Mouse (Mus musculus): ENCODE results near the gene Sf3b3. TPM values are rescaled to one million over a fixed set of nuclear protein-coding genes. Genes with fewer than 3 reads are reported as not detected.

Gene Sf3b3
- total and polyA plus RNA-seq, 3 experiments = 167 to 224 (median 170) TPM

- Histone ChIP-seq H3K4me1 (ENCODE audit: control insufficient read depth in 1 of 2, insufficient read depth in 2 of 2, low read length in 2 of 2) (no peaks in the 10 kb centered on the region), H3K36me3 (ENCODE audit: control insufficient read depth in 1 of 2, insufficient read depth in 2 of 2, low read length in 2 of 2) (no peaks in the 10 kb centered on the region), H3K79me2 (ENCODE audit: control insufficient read depth, insufficient read depth, low read length, poor library complexity) (no peaks in the 10 kb centered on the region), H3K27me3 (ENCODE audit: control insufficient read depth in 1 of 2, insufficient read depth in 2 of 2, low read length in 2 of 2) (no peaks in the 10 kb centered on the region), H3K27ac (ENCODE audit: control insufficient read depth, low read depth, low read length) (no peak overlapping the region), H3K9ac (ENCODE audit: control insufficient read depth, low read depth, low read length, poor library complexity, severe bottlenecking) (no peak overlapping the region), H3K4me3 (ENCODE audit: control insufficient read depth in 1 of 2, insufficient read depth in 1 of 2, low read depth in 2 of 2, low read length in 2 of 2) (no peak overlapping the region), H3K9me3 (replicated peaks; ENCODE audit: insufficient read depth, low read length) (no peaks in the 10 kb centered on the region)
- no peak for DNase-seq (ENCODE audit: low read depth, low spot score)
- no peak for TF ChIP-seq POLR2AphosphoS5 (IDR thresholded peaks at IDR 0.05; ENCODE audit: borderline replicate concordance, low read depth, low read length)
- TF ChIP-seq ZNF384 (IDR thresholded peaks at IDR 0.05; ENCODE audit: low read depth, low read length) = no peak
- TF ChIP-seq ETS1 (IDR thresholded peaks at IDR 0.05; ENCODE audit: low read depth, low read length) = no peak
- TF ChIP-seq GATA1 (IDR thresholded peaks at IDR 0.05; ENCODE audit: low read depth, low read length) = no peak
- no peak for TF ChIP-seq CHD1 (IDR thresholded peaks at IDR 0.05; ENCODE audit: low read depth, low read length)
- no peak for TF ChIP-seq GABPA (IDR thresholded peaks at IDR 0.05; ENCODE audit: low read depth, low read length)
Measured at GRCm38 (mm10) chr8:110895254-110895653, 48.7 kb upstream of the Sf3b3 start.

DNA sequence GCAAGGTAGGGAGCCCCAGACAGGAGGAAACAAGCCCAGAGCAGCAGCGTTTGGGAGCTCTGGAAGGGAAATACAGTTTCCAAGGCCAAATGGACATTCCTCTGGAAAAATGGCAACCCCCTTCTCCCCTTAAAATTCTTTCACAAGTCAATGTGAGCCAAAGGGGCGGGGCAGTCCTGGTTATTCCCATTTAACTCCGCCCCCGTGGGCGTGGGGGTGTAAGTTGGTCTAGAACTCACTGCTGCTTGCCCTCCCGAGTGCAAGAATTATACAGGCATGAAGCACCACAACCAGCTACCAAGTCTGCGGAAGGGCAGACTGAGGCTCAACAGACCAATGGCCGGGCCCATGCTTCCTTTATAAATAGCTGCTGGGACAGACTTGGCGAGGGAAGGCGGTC lies 48.3 kb upstream of the Sf3b3 start:
- H3K9ac ChIP-seq (ENCODE audit: control insufficient read depth, low read depth, low read length, poor library complexity, severe bottlenecking) = no peak overlapping the region
- no peak overlapping the region for H3K4me3 ChIP-seq (ENCODE audit: control insufficient read depth in 1 of 2, insufficient read depth in 1 of 2, low read depth in 2 of 2, low read length in 2 of 2)
- TF ChIP-seq POLR2AphosphoS2 (IDR thresholded peaks at IDR 0.05; ENCODE audit: low read length) = no peak
- no peaks in the 10 kb centered on the region for H3K79me2 ChIP-seq (ENCODE audit: control insufficient read depth, insufficient read depth, low read length, poor library complexity)
- no peaks in the 10 kb centered on the region for H3K27me3 ChIP-seq (ENCODE audit: control insufficient read depth in 1 of 2, insufficient read depth in 2 of 2, low read length in 2 of 2)
- no peak overlapping the region for H3K27ac ChIP-seq (ENCODE audit: control insufficient read depth, low read depth, low read length)
- no peak for DNase-seq (ENCODE audit: low read depth, low spot score)
- H3K4me1 ChIP-seq (ENCODE audit: control insufficient read depth in 1 of 2, insufficient read depth in 2 of 2, low read length in 2 of 2) = no peaks in the 10 kb centered on the region
- no peaks in the 10 kb centered on the region for H3K9me3 ChIP-seq (replicated peaks; ENCODE audit: insufficient read depth, low read length)
- no peaks in the 10 kb centered on the region for H3K36me3 ChIP-seq (ENCODE audit: control insufficient read depth in 1 of 2, insufficient read depth in 2 of 2, low read length in 2 of 2)

- H3K4me1 ChIP-seq (ENCODE audit: control insufficient read depth in 1 of 2, insufficient read depth in 2 of 2, low read length in 2 of 2) = no peaks in the 10 kb centered on the region
- H3K9me3 ChIP-seq (replicated peaks; ENCODE audit: insufficient read depth, low read length) = no peaks in the 10 kb centered on the region
- H3K4me3 ChIP-seq (ENCODE audit: control insufficient read depth in 1 of 2, insufficient read depth in 1 of 2, low read depth in 2 of 2, low read length in 2 of 2) = no peak overlapping the region
- H3K9ac ChIP-seq (ENCODE audit: control insufficient read depth, low read depth, low read length, poor library complexity, severe bottlenecking) = no peak overlapping the region
- no peaks in the 10 kb centered on the region for H3K79me2 ChIP-seq (ENCODE audit: control insufficient read depth, insufficient read depth, low read length, poor library complexity)
- no peak overlapping the region for H3K27ac ChIP-seq (ENCODE audit: control insufficient read depth, low read depth, low read length)
- no peaks in the 10 kb centered on the region for H3K36me3 ChIP-seq (ENCODE audit: control insufficient read depth in 1 of 2, insufficient read depth in 2 of 2, low read length in 2 of 2)
- H3K27me3 ChIP-seq (ENCODE audit: control insufficient read depth in 1 of 2, insufficient read depth in 2 of 2, low read length in 2 of 2) = no peaks in the 10 kb centered on the region
- TF ChIP-seq E2F4 (IDR thresholded peaks at IDR 0.05; ENCODE audit: borderline replicate concordance, low read depth, low read length) = no peak
- TF ChIP-seq MAZ (IDR thresholded peaks at IDR 0.05; ENCODE audit: low read depth, low read length) = no peak
- no peak for TF ChIP-seq HCFC1 (IDR thresholded peaks at IDR 0.05; ENCODE audit: low read depth, low read length)
- TF ChIP-seq USF2 (IDR thresholded peaks at IDR 0.05; ENCODE audit: borderline replicate concordance in 1 of 2, insufficient read depth in 1 of 2, low read depth in 1 of 2, low read length in 2 of 2) = no peak
- TF ChIP-seq SIN3A (IDR thresholded peaks at IDR 0.05; ENCODE audit: low read length) = no peak
- no peak for TF ChIP-seq JUND (IDR thresholded peaks at IDR 0.05; ENCODE audit: low read depth, low read length)
- TF ChIP-seq ELF1 (IDR thresholded peaks at IDR 0.05; ENCODE audit: low read depth, low read length) = no peak
- TF ChIP-seq MYC (IDR thresholded peaks at IDR 0.05; ENCODE audit: low read depth, low read length) = no peak
- TF ChIP-seq NELFE (IDR thresholded peaks at IDR 0.05; ENCODE audit: low read depth, low read length) = no peak
- no peak for TF ChIP-seq ZMIZ1 (IDR thresholded peaks at IDR 0.05; ENCODE audit: low read depth, low read length)
- TF ChIP-seq CHD1 (IDR thresholded peaks at IDR 0.05; ENCODE audit: low read depth, low read length) = no peak
- DNase-seq (ENCODE audit: low read depth, low spot score) = no peak
Measured at GRCm38 (mm10) chr8:110892913-110893312, 46.3 kb upstream of the Sf3b3 start.
